ENCODE assay signal across 8 mouse cellular contexts in the genomic region with DNA sequence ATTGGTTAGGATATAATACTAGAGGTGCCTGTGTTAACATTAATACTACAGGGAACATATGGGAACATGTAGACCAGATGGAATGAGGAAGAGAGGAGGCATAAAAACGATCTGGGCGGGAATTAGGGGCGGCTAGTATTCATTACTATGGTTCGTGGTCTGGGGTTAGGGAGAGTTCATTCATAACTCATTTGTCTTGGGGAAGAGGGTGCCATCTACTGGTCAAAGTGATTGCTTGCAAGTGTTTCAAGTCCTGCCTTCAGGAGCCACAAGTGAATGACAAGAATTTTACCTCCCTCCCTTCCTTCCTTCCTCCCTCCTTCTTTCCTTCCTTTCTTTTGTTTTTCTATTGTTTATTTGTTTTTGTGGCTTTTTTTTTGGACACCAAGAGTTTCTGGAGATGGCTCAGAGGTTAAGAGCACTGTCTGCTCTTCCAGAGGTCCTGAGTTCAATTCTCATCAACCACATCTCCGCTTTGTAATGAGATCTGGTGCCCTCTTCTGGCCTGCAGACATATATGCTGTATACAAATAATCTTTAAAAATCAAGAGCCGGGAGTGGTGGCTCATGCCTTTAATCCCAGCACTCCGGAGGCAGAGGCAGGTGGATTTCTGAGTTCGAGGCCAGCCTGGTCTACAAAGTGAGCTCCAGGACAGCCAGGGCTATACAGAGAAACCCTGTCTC. TPM values are rescaled to one million over a fixed set of nuclear protein-coding genes. Genes with fewer than 3 reads are reported as not detected.
DNase-seq lines count a peak whose midpoint lies in the region.

No protein-coding gene starts in this region.

- intact Hi-C loops in left cerebral cortex, postnatal 4 days (cut with DNase I): no loop called here

- peak; percentile 72 for DNase-seq in layer of hippocampus, adult 11-12 months (ENCODE audit: low spot score)
- DNase-seq in layer of hippocampus, postnatal 25 days (ENCODE audit: extremely low spot score in 1 of 2, low spot score in 1 of 2): no peak
- DNase-seq in MEL-GATA-1-ER (ENCODE audit: extremely low read depth, low read depth): peak; percentile 91
- DNase-seq in cerebellum, postnatal 14 days: peak; percentile 64 to 78
- peak; percentile 55 for DNase-seq in heart, postnatal 4 days
- DNase-seq in left cerebral cortex, postnatal 4 days: peak; percentile 27
- peak; percentile 67 to 68 for DNase-seq in natural killer cell, adult 2 months (ENCODE audit: low spot score in 2 of 2)
- no peak for DNase-seq in ovary, adult 18-20 months (ENCODE audit: low spot score)

RNA-seq across cellular contexts. Expression of gene Pitpnc1, which starts 2.8 kb away (rescaled TPM):
- 10 to 100 TPM; 53.6 to 58.3 TPM for total RNA-seq in layer of hippocampus, postnatal 25 days (2021)
- total RNA-seq in heart, postnatal 4 days (2021): 10 to 100 TPM; 68.1 to 75.2 TPM
- total RNA-seq in left cerebral cortex, postnatal 4 days (2021): 10 to 100 TPM; 78.8 to 79.4 TPM

RNA-seq across cellular contexts. Expression of gene Psmd12, which starts 6.0 kb away (rescaled TPM):
- 10 to 100 TPM; 65.9 to 72.2 TPM for total RNA-seq in layer of hippocampus, postnatal 25 days (2021)
- 10 to 100 TPM; 83.0 to 83.3 TPM for total RNA-seq in heart, postnatal 4 days (2021)
- total RNA-seq in left cerebral cortex, postnatal 4 days (2021): 10 to 100 TPM; 76.0 to 78.0 TPM

Comparison
In these comparisons a context has a peak if more than half of its experiments do, and no peak if none do; other contexts are left out.
1. DNase-seq: peak in layer of hippocampus, adult 11-12 months (single experiment), MEL-GATA-1-ER (single experiment), cerebellum, postnatal 14 days (2 of 2), heart, postnatal 4 days (single experiment), left cerebral cortex, postnatal 4 days (single experiment) and natural killer cell, adult 2 months (2 of 2); none in layer of hippocampus, postnatal 25 days (0 of 2) and ovary, adult 18-20 months (single experiment).